Mouse (Mus musculus) erythroblast, embryonic 14.5 days (primary cell): ENCODE results near the gene Trim75.

Experiments
- GATA1 ChIP-seq: IDR thresholded peaks from 2 replicates; pipeline ENCODE4 v1.6.1; 2012; ENCODE audit warnings: low read length, inconsistent platforms, mixed read lengths
- TAL1 ChIP-seq: IDR thresholded peaks from 3 replicates; pipeline ENCODE4 v1.6.1; 2012; ENCODE audit warnings: low read length, inconsistent platforms, mixed read lengths

- TF ChIP-seq TAL1 = no peak
- TF ChIP-seq GATA1 = no peak
Observed at GRCm38 (mm10) chr8:64946441-64946819, 41.2 kb downstream of the Trim75 start.
